Mouse (Mus musculus): ENCODE measurements around the gene Krt90. TPM values are rescaled to one million over a fixed set of nuclear protein-coding genes. Genes with fewer than 3 reads are reported as not detected.
"Not testable (repeated sequence)": the region's sequence is repeated elsewhere in the genome, so short reads cannot be mapped to it uniquely, and the experiment has no call there.

The Krt90 gene
- total RNA-seq, 1 experiment from 2014 or later: not detected

GRCm38 (mm10) chr15:101536054-101536850 lies 26.5 kb downstream of the Krt90 start:
- ATAC-seq (replicated peaks in 1 of 2; ENCODE audit: insufficient read depth in 1 of 2, low FRiP score in 2 of 2, low TSS enrichment in 1 of 2, low read depth in 1 of 2, poor library complexity in 2 of 2, severe bottlenecking in 2 of 2): no peak

DNA sequence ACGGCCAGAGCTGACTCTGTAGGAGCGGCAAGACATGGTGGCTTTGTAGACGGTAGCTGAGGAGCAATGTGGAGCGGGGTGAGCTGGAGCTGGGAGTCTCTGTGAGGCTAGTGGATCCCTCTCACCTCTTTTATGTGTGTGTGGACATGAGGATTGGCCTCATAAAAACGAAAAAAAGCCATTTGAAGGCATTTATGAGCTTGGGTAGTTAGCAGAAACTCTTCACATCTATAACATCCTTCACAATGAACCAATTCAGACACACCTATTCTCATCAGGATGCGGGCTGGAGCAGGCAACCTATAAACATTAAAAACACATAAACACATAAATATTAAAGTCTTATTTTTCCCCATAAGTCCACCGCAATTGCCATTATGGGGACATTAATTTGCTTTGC lies 30.0 kb downstream of the Krt90 start, which contains the start of gene Krt84:
Krt84 (minus strand) TSS at position 101 of the 400 bp plus-strand sequence.
- ATAC-seq (replicated peaks in 1 of 2; ENCODE audit: insufficient read depth in 1 of 2, low FRiP score in 2 of 2, low TSS enrichment in 1 of 2, low read depth in 1 of 2, poor library complexity in 2 of 2, severe bottlenecking in 2 of 2): no peak

DNA sequence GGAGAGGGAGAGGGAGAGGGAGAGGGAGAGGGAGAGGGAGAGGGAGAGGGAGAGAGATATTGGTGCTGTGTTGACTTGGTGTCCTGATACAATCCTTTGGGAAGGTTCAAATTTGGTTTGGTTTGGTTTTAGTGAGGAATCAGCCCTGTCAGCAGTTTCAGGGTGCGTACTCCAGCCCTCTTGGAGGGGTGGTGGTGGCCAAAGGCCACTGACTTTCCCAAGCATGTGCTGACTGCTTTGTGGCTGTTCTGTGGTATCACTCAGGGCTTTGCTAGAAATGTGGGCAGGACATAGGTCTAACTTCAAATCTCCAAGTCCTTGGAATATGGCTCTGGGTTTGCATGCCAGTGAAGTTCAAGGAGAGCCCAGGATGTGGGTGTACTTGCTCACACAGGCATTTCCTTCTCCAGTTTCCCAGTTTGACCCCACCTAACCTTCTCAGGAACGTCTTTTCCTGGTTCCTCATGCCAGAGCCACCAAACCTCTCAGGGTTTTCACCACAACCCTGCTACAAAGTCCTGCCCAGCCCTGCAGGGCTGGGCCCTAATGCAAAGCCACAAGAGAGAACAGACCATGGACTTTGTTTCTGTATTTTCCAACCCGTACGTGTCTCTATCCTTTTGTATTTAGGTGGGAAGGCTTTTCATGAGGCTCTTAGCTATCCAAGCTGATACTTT lies 40.1 kb downstream of the Krt90 start:
- ATAC-seq (replicated peaks in 1 of 2; ENCODE audit: insufficient read depth in 1 of 2, low FRiP score in 2 of 2, low TSS enrichment in 1 of 2, low read depth in 1 of 2, poor library complexity in 2 of 2, severe bottlenecking in 2 of 2): no peak

DNA sequence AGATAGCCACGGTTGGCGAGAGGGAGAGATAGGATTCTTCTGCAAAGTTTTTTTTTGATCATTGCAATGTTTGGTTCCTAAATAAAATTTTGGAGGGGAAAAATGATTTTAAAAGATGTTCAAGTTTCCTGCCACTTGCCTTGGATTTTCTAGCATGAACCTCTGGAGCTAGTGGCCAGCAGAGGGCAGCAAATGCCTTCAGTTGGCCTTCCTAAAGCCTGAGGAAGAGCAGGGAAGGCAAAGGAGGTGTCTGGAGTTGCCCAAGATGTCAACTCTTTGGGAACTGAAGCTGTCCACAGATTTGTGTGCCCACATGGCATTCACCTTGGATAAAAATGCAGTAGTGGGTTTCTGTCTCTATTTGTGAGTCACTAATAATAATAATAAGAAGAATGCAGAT lies 43.0 kb downstream of the Krt90 start:
- ATAC-seq (replicated peaks in 1 of 2; ENCODE audit: insufficient read depth in 1 of 2, low FRiP score in 2 of 2, low TSS enrichment in 1 of 2, low read depth in 1 of 2, poor library complexity in 2 of 2, severe bottlenecking in 2 of 2): no peak; a peak in 1 of 4 replicates

GRCm38 (mm10) chr15:101517161-101517560 lies 45.6 kb downstream of the Krt90 start, which contains the start of gene Gm49425:
Gene Gm49425, minus strand, starts transcription at chr15:101517261.
- not testable (repeated sequence) for ATAC-seq (replicated peaks in 1 of 2; ENCODE audit: insufficient read depth in 1 of 2, low FRiP score in 2 of 2, low TSS enrichment in 1 of 2, low read depth in 1 of 2, poor library complexity in 2 of 2, severe bottlenecking in 2 of 2)

DNA sequence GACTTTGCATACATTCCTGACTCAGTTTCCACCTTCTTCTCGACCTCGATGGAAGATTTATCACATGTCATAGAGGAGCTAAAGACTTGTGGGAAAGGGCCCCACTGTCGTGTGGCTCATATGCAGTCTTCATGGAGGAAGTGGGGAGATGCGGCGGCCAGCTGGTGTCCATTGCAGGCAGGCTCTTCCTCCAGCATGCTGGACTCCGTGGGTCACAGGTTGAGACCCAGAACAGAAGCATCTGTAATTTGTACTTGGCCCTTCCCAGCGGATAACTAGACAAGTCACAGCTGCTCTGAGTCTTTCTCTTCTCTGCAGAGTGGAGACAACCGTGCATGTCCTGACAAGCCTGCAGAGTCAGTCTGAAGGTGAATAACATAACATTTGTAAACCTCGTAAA lies 54.5 kb downstream of the Krt90 start:
- ATAC-seq (replicated peaks in 1 of 2; ENCODE audit: insufficient read depth in 1 of 2, low FRiP score in 2 of 2, low TSS enrichment in 1 of 2, low read depth in 1 of 2, poor library complexity in 2 of 2, severe bottlenecking in 2 of 2): no peak

DNA sequence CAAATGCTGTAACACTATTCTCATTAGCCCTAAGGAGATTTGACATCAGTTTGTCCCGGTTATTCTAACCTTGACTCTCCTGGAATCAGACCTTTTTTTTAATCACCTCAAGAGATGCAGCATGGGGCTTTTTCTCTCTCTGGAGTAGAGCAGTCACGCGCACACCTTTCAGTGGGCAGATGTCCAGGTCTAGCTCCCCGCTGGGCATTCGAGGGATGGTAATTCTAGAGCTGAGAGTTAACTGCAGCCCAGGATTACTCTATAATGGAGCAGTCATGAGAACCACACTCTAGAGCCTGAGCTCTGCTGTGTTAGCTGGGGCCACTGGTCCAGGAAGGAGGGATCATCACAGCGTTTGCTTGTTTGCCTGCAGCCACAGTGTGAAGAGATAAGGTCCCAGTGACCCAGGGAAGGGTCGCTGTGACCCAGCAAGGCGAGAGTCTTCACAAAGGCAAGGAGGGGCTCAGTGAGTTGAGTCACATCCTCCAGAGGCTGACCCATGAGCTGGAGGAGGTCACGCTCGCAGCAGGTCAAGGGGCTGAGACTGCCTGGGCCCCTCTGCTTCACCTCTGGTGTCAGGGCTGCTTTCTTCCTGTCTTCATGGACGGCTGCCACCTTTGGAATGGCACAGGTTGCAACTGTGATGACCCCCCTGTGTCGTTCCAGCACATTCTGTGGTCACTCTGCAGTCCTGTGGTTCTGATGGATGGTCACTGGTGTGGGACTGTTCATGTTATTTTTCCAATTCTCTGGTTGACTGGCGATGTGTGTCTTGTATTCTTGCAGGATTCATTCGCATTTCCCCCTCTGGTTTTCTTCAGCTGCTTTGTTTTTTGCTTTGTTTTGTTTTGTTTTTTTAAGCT lies 55.6 kb downstream of the Krt90 start:
- ATAC-seq (replicated peaks in 1 of 2; ENCODE audit: insufficient read depth in 1 of 2, low FRiP score in 2 of 2, low TSS enrichment in 1 of 2, low read depth in 1 of 2, poor library complexity in 2 of 2, severe bottlenecking in 2 of 2): no peak

Other genes with a start within 250 kb of the Krt90 start
- 2.8 TPM in 2 replicates for gene Krt80, start 192.8 kb downstream of the Krt90 start, total RNA-seq (2017)
- 11.5 and 13.9 TPM in 2 replicates for gene Krt7, start 151.9 kb downstream of the Krt90 start, total RNA-seq (2017)
- gene Krt87, start 124.1 kb downstream of the Krt90 start, total RNA-seq (2017): 0.44 TPM in 1 of 2 replicates, not detected in the other
- not detected in 2 replicates for gene Krt88, start 115.2 kb downstream of the Krt90 start, total RNA-seq (2017)
- not detected in 2 replicates for gene Krt81, start 99.2 kb downstream of the Krt90 start, total RNA-seq (2017)
- not detected in 2 replicates for gene Krt86, start 89.5 kb downstream of the Krt90 start, total RNA-seq (2017)
- gene Krt83, start 71.4 kb downstream of the Krt90 start, total RNA-seq (2017): 0.56 TPM in 1 of 2 replicates, not detected in the other
- not detected in 2 replicates for gene Gm49425, start 45.7 kb downstream of the Krt90 start, total RNA-seq (2017)
- gene Krt84, start 30.1 kb downstream of the Krt90 start, total RNA-seq (2017): not detected in 2 replicates
- not detected in 2 replicates for gene Krt82, start 12.3 kb downstream of the Krt90 start, total RNA-seq (2017)
- not detected in 2 replicates for gene Krt75, start 11.0 kb upstream of the Krt90 start, total RNA-seq (2017)
- gene Gm5414, start 65.2 kb upstream of the Krt90 start, total RNA-seq (2017): not detected in 2 replicates
- 0.10 TPM in 1 of 2 replicates, not detected in the other for gene Gm5478, start 84.4 kb upstream of the Krt90 start, total RNA-seq (2017)
- not detected in 2 replicates for gene Krt6b, start 117.3 kb upstream of the Krt90 start, total RNA-seq (2017)
- not detected in 2 replicates for gene Krt6a, start 131.4 kb upstream of the Krt90 start, total RNA-seq (2017)
- gene Krt5, start 149.9 kb upstream of the Krt90 start, total RNA-seq (2017): not detected in 2 replicates
- not detected in 2 replicates for gene Krt71, start 180.2 kb upstream of the Krt90 start, total RNA-seq (2017)
- not detected in 2 replicates for gene Krt72, start 223.5 kb upstream of the Krt90 start, total RNA-seq (2017)
- gene Krt73, start 239.4 kb upstream of the Krt90 start, total RNA-seq (2017): not detected in 2 replicates